Mouse (Mus musculus): Measurements from ENCODE around the gene Ugp2.

Ugp2 gene

GRCm38 (mm10) chr11:21371122-21371806 lies at the start of gene Ugp2:
TSS of gene Ugp2 (minus strand) at chr11:21371201.
- peak; percentile 94 to 95 for DNase-seq

- peak; percentile 16 to 46 for DNase-seq
These were observed 43.9 kb upstream of the Ugp2 start for GRCm38 (mm10) chr11:21414911-21415381.

GRCm38 (mm10) chr11:21406668-21407067 lies 35.7 kb upstream of the Ugp2 start:
- no peak for DNase-seq

GRCm38 (mm10) chr11:21406141-21406540 lies 35.1 kb upstream of the Ugp2 start:
- no peak for DNase-seq

GRCm38 (mm10) chr11:21403877-21404276 lies 32.9 kb upstream of the Ugp2 start:
- DNase-seq, result no peak

GRCm38 (mm10) chr11:21402481-21403254 lies 31.7 kb upstream of the Ugp2 start:
- DNase-seq, result no peak

- DNase-seq, result no peak
These were observed 30.2 kb upstream of the Ugp2 start for GRCm38 (mm10) chr11:21401248-21401647.

GRCm38 (mm10) chr11:21399186-21399681 lies 28.2 kb upstream of the Ugp2 start:
- no peak for DNase-seq

- no peak for DNase-seq
These were observed 27.5 kb upstream of the Ugp2 start for GRCm38 (mm10) chr11:21398464-21398863.

- DNase-seq, result no peak
These were observed 15.8 kb upstream of the Ugp2 start for GRCm38 (mm10) chr11:21386790-21387189.

- DNase-seq, result no peak
These were observed 3.1 kb upstream of the Ugp2 start for GRCm38 (mm10) chr11:21374096-21374495.

- peak; percentile 73 to 81 for DNase-seq
These were observed 441 bp downstream of the Ugp2 start for GRCm38 (mm10) chr11:21370399-21371121.

GRCm38 (mm10) chr11:21369248-21370016 lies 1.6 kb downstream of the Ugp2 start:
- no peak for DNase-seq

- DNase-seq, result no peak
These were observed 2.5 kb downstream of the Ugp2 start for GRCm38 (mm10) chr11:21368466-21368865.

- DNase-seq, result no peak
These were observed 7.7 kb downstream of the Ugp2 start for GRCm38 (mm10) chr11:21363144-21363940.

- DNase-seq, result no peak
These were observed 19.7 kb downstream of the Ugp2 start for GRCm38 (mm10) chr11:21351296-21351695.

GRCm38 (mm10) chr11:21348890-21349289 lies 22.1 kb downstream of the Ugp2 start:
- no peak for DNase-seq

GRCm38 (mm10) chr11:21346020-21346419 lies 25.0 kb downstream of the Ugp2 start:
- DNase-seq, result no peak

- no peak for DNase-seq
These were observed 27.5 kb downstream of the Ugp2 start for GRCm38 (mm10) chr11:21343490-21343889.

- DNase-seq, result no peak
These were observed 31.9 kb downstream of the Ugp2 start for GRCm38 (mm10) chr11:21339088-21339487.

GRCm38 (mm10) chr11:21337855-21338254 lies 33.1 kb downstream of the Ugp2 start:
- DNase-seq, result no peak
